Mouse (Mus musculus): ENCODE results near the gene Uggt1. TPM values are rescaled to one million over a fixed set of nuclear protein-coding genes. Genes with fewer than 3 reads are reported as not detected.

The Uggt1 gene
- polyA plus RNA-seq (2012; rRNA removed): 6.8 and 8.2 TPM in 2 replicates

GRCm38 (mm10) chr1:36244058-36244827, at the start of gene Uggt1:
TSS of gene Uggt1 (minus strand) at chr1:36244720.

DNA sequence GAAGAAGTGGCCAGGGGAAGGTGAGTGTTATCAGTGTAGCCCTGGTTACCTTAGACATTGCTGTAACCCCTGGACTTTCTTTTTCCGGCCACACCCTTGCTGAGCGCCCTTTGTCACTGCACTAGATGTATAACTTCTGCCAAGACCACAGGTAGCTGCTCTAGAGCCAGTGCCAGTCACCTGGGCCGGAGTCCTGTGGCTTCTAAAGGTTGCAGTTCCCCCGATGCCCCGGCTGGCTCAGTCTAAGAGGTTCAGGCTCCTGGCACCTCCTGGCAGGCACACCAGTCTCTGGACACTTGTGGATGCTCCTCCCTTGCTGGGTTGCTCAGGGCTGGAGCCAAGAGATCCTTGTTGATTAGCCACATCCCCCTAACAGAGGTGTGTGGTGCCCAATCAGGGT, 29.9 kb upstream of the Uggt1 start, which contains the start of gene Neurl3:
Gene Neurl3 (minus strand): TSS at position 225 of the 400 bp plus-strand sequence.

Other genes with a start within 250 kb of the Uggt1 start
- 38.1 and 44.7 TPM in 2 replicates for gene Hs6st1, start 176.3 kb downstream of the Uggt1 start, polyA plus RNA-seq (2012; rRNA removed)
- gene Neurl3, start 30.0 kb upstream of the Uggt1 start, polyA plus RNA-seq (2012; rRNA removed): 4.8 and 5.1 TPM in 2 replicates
- gene Arid5a, start 63.0 kb upstream of the Uggt1 start, polyA plus RNA-seq (2012; rRNA removed): 2.9 and 3.4 TPM in 2 replicates
- gene Kansl3, start 124.5 kb upstream of the Uggt1 start, polyA plus RNA-seq (2012; rRNA removed): 12.1 and 14.2 TPM in 2 replicates
- 0.01 and 0.02 TPM in 2 replicates for gene Fer1l5, start 127.6 kb upstream of the Uggt1 start, polyA plus RNA-seq (2012; rRNA removed)
- gene Lman2l, start 200.6 kb upstream of the Uggt1 start, polyA plus RNA-seq (2012; rRNA removed): 8.1 and 9.4 TPM in 2 replicates
- gene Cnnm4, start 226.9 kb upstream of the Uggt1 start, polyA plus RNA-seq (2012; rRNA removed): 0.81 and 0.95 TPM in 2 replicates

Measured in liver, embryonic 18 days (tissue).